Mouse (Mus musculus): ENCODE measurements around the gene Unc5c. TPM values are rescaled to one million over a fixed set of nuclear protein-coding genes. Genes with fewer than 3 reads are reported as not detected.

The Unc5c gene
- polyA plus RNA-seq (2017; shearing (Covaris generic)) = under 1 TPM; 0.13 to 0.16 TPM

- no peak for ATAC-seq
These were observed at the start of gene Unc5c for GRCm38 (mm10) chr3:141465104-141465705. Gene Unc5c (plus strand): TSS chr3:141465216.

- no peak for ATAC-seq
These were observed 7.5 kb upstream of the Unc5c start for GRCm38 (mm10) chr3:141457475-141457874.

GRCm38 (mm10) chr3:141462482-141462881 lies 2.5 kb upstream of the Unc5c start:
- no peak for ATAC-seq

- no peak for ATAC-seq
These were observed 319 bp upstream of the Unc5c start for GRCm38 (mm10) chr3:141464691-141465103.

GRCm38 (mm10) chr3:141466061-141466460 lies 1.0 kb downstream of the Unc5c start:
- ATAC-seq = no peak

- ATAC-seq = no peak
These were observed 1.8 kb downstream of the Unc5c start for GRCm38 (mm10) chr3:141466727-141467335.

- no peak for ATAC-seq
These were observed 4.3 kb downstream of the Unc5c start for GRCm38 (mm10) chr3:141469338-141469737.

GRCm38 (mm10) chr3:141473205-141473604 lies 8.2 kb downstream of the Unc5c start:
- ATAC-seq = no peak

- ATAC-seq = no peak
These were observed 10.4 kb downstream of the Unc5c start for GRCm38 (mm10) chr3:141475389-141475788.

GRCm38 (mm10) chr3:141475919-141476318 lies 10.9 kb downstream of the Unc5c start:
- no peak for ATAC-seq

GRCm38 (mm10) chr3:141476670-141477069 lies 11.7 kb downstream of the Unc5c start:
- ATAC-seq = no peak

GRCm38 (mm10) chr3:141482465-141482864 lies 17.4 kb downstream of the Unc5c start:
- no peak for ATAC-seq

- no peak for ATAC-seq
These were observed 18.8 kb downstream of the Unc5c start for GRCm38 (mm10) chr3:141483665-141484431.

GRCm38 (mm10) chr3:141485218-141485617 lies 20.2 kb downstream of the Unc5c start:
- ATAC-seq = no peak

- ATAC-seq = no peak
These were observed 25.6 kb downstream of the Unc5c start for GRCm38 (mm10) chr3:141490647-141491046.

GRCm38 (mm10) chr3:141491272-141491950 lies 26.4 kb downstream of the Unc5c start:
- ATAC-seq = no peak

- no peak for ATAC-seq
These were observed 26.9 kb downstream of the Unc5c start for GRCm38 (mm10) chr3:141491951-141492310.

- ATAC-seq = no peak
These were observed 28.0 kb downstream of the Unc5c start for GRCm38 (mm10) chr3:141493000-141493399.

GRCm38 (mm10) chr3:141498348-141499056 lies 33.5 kb downstream of the Unc5c start:
- ATAC-seq = no peak

GRCm38 (mm10) chr3:141501845-141502505 lies 37.0 kb downstream of the Unc5c start:
- ATAC-seq = no peak

GRCm38 (mm10) chr3:141503331-141503730 lies 38.3 kb downstream of the Unc5c start:
- ATAC-seq = no peak

- ATAC-seq = no peak
These were observed 44.8 kb downstream of the Unc5c start for GRCm38 (mm10) chr3:141509772-141510171.

All from CD4-positive, CD25-positive, alpha-beta regulatory T cell, adult 4 months (primary cell).